Mouse (Mus musculus) spleen, embryonic (tissue): ENCODE data around the gene Syne3.

Source experiments
- CTCF ChIA-PET: fragments of 350-600 bp; sonication (Branson Sonifier 250); formaldehyde crosslinking; loops from one replicate; lab custom pipeline; 2022; lab: Charles Lee

Gene Syne3

DNA sequence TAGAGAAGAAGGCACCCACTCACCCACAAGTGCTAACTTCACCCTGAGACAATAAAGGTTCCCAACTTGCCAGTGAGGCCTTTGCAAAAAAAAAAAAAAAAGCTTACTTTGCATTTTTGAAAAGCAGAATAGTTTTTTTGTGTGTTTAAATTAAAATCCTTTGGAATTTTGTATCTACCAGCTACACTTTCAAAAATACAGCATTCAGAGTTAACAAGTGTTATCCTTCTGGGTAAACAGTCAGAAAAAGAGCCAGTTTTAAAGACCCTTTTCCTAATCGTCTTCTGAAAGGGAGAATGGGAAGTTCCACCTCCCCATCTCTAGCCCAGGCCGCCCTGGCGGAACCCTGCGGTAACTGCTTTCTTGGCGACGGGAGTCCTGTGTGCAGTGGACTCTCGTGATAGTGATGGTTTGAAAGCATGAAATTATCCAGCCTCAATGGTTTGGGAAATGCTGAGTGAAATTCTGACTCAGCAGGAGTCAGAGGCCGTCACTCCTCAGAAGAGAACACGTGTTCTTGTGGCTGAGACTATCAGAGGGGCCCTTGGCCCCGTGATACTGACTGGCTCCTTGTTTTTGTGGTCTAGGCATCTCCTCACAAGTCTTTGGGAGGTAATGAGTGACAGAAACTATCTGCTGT, 16.5 kb upstream of the Syne3 start:
- CTCF ChIA-PET = interaction anchor here (0.6 to 3.8 kb wide), 5 partner anchors 23 to 82 kb away, joined by 3 to 24 read pairs (median 4); no protein-coding TSS in a partner anchor

DNA sequence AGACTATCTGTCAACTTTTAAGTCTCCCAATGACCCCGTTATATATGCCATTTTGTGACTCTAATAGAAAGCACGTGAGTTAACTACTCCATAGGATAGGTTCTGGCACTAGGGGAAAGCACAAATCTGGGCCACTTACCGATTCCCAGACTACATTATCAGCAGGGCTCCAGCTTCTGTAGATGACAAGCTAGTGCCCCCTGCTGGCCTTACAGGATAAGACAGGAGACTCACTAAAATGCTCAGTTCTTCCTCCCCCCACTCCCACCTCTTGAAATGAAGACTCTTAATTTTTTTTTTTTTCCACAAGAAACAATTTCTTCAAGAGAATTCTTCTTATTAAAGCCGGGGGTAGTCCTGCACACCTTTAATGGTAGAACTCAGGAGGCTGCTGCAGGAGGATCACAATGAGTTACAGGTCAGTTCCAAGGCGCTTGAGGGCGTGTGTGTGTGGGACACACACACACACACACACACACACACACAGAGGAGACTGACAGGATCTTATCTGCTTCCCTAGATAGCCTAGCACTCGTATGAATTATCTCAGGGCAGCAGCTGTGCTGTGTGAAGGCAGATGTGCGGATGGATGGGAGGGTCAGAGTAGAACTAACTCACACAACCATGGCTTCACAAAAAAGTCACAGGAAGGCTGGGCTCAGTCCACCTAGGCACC, 15.8 kb upstream of the Syne3 start:
- CTCF ChIA-PET = interaction anchor here (0.5 to 3.8 kb wide), 6 partner anchors 13 to 73 kb away, joined by 3 to 24 read pairs (median 6); no protein-coding TSS in a partner anchor

DNA sequence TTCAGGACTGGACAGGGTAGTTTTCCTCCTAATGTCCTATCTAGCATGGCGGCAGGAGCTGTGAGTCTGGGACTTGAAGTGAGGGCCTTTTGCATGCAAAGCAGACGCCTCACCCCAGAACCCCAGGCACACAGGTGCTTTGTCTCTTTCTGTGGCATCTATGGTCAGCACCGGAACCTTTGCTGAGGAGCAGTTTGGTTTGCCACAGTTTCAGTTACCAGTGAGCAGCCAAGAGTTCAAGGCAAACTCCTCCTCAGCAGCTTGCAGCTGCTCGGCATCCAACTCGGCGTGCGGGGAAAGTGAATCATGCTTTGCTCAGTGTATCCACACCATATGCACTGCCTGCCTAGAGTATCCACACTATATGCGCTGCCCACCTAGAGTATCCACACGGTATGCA, 13.2 kb upstream of the Syne3 start:
- CTCF ChIA-PET = interaction anchor here (1.0 kb wide), 1 partner anchor 10 kb away, joined by 3 read pairs; no protein-coding TSS in a partner anchor

DNA sequence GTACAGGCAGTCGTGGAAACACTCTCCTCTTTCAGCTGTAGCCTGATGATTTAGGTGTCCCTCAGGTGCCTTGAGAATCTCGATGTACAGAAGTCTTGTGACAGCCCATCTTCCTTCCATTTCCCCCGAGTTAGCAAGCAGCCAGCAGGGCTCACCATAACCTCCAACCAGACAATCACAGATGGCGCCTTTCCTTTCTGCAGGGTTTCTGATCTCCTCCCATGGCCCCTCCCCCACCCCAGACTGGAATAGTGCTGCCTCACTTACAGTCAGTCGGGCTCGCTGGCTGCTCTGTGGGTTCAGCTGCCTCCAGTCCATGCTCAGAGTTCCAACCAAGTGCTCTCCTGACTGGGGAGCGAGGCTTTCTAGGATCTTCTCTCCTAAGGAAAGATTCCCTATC, 12.5 kb upstream of the Syne3 start:
- CTCF ChIA-PET = interaction anchor here (0.8 kb wide), 1 partner anchor 16 kb away, joined by 3 read pairs; no protein-coding TSS in a partner anchor

DNA sequence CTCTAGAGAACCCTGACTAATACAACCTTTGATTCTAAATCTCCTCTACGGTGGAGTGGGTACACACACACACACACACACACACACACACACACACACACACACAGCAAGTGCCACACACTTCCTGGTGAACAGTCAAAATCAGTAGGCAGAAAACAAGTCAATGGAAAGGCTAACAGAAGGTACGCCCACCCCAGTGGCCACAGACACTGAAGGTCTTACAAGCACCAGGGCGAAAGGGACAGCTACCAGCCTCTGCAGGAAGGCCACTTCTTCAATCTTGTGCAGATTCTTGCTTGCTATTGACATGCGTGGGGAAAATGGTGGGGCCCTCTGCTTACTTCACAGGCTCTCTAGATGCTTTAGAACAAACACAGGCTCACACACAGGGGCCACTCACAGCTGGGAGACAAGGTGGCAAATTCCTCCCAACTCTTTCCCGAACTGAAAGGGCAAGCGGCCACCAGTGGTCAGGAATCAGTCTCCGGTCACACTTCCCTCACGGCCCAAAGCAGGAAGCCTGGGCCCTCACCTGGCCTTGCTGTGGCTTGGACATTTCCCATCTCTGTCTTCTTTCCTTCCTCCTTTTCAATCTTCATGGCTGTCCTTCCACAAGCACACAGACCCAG, 11.9 kb upstream of the Syne3 start:
- CTCF ChIA-PET = interaction anchor here (0.8 kb wide), 1 partner anchor 15 kb away, joined by 3 read pairs; no protein-coding TSS in a partner anchor

DNA sequence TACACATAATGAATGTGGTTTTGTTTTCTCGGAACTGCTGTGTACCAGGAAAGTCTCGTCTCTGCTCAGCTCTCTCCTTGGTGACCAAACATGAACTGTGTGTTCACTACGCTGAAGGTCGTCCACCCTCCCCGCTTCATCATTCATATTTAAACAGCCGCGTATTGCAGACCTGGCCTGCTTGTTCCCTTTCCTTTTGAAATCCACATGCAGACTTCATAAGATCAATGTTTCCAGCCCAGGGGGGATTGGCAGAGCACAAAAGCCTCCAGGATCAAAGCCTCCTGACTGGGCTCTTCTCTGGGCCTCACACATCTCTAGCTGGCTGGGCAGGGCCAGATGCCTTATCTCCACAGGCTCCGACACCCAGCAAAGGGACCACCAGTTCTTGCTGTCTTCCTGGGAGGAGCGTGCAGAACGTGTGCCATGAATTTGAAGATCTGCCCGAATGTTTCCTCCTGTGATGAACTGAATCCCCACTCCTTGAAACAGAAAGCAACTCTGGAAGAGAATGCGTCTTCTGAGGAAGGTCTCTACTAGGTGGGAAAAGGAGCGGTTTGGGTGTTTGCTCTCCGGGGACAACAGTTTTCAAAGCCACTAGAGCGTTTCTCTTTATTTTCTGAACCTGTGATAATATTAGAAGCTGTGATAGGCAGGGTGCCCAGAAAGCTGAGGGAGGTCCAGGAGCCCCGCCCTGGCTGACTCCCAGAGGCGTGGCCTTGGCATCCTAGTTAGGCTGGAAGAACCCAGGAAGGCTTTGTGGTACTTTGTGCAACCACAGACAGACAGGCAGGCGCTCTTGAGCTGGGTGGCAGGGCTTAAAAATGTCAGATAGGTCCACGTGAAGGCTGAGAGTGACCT, 10.0 kb upstream of the Syne3 start:
- CTCF ChIA-PET = interaction anchor here (0.6 to 1.0 kb wide), 3 partner anchors 35 to 66 kb away, joined by 6 to 14 read pairs (median 7); no protein-coding TSS in a partner anchor

DNA sequence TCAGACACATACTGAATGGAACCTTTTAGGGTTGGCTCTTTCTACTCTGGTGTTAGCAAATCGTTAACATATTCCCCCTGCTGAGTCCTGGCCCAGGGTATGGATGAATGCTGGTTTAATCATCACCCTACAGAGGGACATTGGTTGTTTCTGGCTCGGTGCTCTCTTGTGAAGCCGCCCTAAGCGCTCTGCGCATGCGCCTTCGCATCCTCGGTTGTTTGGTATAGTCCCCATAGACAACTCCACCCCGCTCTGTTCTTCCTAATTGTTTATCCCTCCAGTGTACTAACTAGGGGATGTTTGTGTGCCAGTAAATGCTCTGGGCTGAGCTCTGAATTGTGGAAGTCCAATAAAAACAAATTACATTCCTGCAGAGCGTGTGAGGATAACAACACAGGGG, 7.0 kb upstream of the Syne3 start:
- CTCF ChIA-PET = interaction anchor here (0.6 kb wide), 2 partner anchors 9 to 16 kb away, joined by 6 to 7 read pairs; no protein-coding TSS in a partner anchor

DNA sequence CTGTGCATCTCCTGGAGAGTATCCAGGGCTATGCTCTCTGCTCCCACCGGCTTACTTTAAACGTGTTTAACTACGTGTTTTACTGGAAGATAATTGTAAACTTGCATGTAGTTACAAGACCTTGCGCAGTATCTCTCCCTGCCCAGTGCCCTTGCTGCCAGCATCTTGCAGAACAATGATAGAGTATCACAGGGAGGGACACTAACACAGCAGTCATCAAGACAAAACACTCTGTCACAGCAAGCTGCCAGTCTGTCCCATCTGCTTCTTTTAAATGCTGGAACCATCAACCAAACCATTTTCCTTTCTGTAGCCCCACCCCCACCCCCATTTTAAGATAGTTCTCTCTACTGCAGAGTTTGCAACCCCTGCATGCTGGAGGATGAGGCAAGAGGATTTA, 6.6 kb upstream of the Syne3 start:
- CTCF ChIA-PET = interaction anchor here (0.6 kb wide), 1 partner anchor 9 kb away, joined by 6 read pairs; no protein-coding TSS in a partner anchor

DNA sequence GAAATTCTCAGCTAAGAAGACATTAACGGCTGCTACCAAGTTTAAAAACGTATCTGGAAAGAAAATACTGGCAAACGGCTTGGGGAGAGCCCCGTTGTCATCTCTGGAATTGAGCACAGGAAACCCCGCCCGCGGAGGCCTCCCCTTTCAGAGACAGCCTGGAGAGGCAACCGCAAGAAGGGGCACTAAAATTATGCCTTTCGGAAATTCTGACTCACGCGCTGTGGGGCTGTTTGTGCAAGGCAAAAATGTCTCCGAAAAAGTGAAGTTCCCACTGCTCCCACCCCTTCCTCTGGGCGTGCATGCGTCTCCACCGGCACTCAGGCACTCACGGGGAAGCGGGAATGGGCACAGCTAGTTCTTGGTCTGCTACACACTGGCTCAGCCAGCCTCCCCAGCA, 3.5 kb upstream of the Syne3 start:
- CTCF ChIA-PET = interaction anchor here (0.8 to 1.1 kb wide), 2 partner anchors 10 to 15 kb away, joined by 3 read pairs; no protein-coding TSS in a partner anchor

DNA sequence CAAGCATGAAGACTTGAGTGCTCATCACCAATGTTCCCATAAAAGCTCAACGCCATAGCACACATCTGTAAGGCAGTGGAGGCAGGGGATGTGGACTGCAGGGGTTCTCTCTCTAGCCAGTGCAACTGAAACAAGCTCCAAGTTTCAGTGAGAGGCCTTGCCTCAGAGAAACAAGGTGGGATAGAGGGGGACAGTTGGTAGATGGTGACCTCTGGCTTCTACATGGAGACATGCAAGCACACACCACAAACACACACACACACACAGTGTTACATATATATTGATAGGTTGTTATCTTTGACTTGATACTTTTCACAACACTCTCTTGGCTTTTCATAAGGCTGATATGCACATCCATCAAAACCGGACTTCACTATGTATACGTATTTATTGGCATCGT, 2.7 kb upstream of the Syne3 start:
- CTCF ChIA-PET = interaction anchor here (0.8 kb wide), 1 partner anchor 13 kb away, joined by 7 read pairs; no protein-coding TSS in a partner anchor

DNA sequence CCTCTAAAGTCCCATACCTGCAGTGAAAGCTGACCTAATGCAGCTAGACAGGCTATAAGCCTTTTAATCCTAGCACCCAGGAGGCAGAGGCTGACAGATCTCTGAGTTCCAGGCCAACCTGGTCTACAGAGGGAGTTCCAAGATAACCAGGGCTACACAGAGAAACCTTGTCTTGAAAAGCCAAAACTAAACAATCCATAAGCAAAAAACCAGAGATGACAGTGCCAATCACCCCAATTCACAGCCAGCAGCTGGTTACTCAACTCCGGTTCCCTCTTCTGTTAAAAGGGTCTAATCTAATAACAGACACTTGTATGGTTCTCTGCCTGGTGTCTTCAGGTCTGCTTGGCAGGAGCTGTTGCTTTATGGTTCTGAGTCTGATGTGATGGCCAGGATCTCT, 2.0 kb upstream of the Syne3 start:
- CTCF ChIA-PET = interaction anchor here (0.8 kb wide), 1 partner anchor 14 kb away, joined by 7 read pairs; no protein-coding TSS in a partner anchor

DNA sequence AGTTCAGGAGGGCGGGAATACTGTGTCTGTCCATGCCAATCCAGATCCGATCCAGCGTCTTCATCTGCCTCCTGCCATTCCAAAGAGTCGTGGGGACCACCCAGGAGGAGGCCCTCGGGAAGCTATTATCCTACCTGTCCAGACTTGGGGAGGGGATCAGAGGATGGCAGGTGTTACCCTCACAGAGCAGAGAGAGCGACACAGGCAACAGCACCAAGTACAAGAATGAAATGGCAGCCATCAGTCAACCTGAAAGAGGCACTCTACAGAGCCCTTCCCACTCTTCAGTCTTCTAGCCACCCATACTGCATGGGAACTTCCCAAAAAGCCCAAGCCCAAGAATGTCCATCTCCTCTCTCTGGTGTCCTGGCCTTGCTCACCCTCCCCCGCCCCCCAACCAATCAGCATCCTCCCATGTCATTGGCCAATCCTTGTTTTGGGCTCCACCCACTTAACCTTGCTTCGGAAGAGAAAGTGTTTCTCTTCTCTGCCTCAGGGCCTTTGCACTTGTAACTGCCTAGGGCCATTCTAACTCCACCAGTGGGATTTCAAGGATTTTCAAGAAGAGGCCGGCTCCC, 693 bp upstream of the Syne3 start:
- CTCF ChIA-PET = interaction anchor here (1.1 to 1.2 kb wide), 2 partner anchors 9 to 25 kb away, joined by 3 read pairs; no protein-coding TSS in a partner anchor

DNA sequence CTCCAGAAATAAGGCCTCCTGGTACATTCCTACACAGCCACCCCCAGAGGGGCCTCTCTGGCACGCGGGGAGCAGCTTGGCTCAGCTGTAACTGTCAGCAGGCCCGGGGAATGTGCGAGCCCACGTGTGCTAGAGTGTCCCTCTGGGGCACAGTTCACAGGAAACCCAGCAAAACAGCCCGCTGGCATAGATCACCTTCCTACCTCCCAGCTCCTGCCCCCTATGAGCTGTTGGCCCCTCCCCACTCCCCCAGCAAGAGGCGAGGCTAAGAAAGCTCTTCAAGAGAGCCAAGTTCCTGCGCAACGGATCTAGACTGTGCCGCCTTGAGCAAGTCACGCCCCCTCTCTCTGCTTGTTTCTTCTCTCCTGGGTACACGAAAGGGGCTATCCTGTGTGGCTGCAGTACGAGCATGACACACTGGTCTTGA, 844 bp downstream of the Syne3 start:
- CTCF ChIA-PET = interaction anchor here (1.1 to 1.3 kb wide), 3 partner anchors 11 to 20 kb away, joined by 3 read pairs; no protein-coding TSS in a partner anchor

DNA sequence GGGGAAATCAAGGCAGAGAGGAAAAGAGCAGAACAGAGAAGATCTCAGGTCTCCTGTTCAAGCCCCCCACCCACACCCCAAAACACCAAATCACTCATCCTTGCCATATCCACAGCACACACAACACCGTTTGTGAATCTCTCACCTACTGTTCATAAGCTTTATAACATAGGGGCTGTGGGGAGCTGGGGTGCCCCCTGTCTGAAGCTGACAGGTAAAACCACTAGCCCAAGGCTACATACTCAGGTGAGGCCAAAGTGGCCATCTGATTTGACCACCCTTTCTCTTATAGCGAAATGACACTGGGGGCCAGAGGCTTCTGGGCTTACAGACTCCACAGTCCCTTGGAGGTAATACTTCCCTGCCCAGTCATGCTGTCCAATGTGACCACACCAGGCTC, 1.5 kb downstream of the Syne3 start:
- CTCF ChIA-PET = interaction anchor here (1.3 kb wide), 2 partner anchors 10 to 12 kb away, joined by 3 read pairs; no protein-coding TSS in a partner anchor

DNA sequence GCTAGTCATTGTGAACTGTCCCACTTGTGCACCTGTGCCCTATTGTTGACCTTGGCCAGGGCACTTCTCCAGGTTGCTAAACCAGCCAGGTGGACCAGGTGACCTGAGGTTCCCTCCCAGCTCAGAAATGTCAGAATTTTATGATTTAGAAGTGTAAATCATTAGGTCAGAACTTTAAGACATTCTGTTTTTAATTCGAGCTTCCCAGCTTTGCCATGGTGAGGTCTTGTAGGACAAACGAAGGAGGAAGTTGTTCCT, 4.0 kb downstream of the Syne3 start:
- CTCF ChIA-PET = no interaction called here

DNA sequence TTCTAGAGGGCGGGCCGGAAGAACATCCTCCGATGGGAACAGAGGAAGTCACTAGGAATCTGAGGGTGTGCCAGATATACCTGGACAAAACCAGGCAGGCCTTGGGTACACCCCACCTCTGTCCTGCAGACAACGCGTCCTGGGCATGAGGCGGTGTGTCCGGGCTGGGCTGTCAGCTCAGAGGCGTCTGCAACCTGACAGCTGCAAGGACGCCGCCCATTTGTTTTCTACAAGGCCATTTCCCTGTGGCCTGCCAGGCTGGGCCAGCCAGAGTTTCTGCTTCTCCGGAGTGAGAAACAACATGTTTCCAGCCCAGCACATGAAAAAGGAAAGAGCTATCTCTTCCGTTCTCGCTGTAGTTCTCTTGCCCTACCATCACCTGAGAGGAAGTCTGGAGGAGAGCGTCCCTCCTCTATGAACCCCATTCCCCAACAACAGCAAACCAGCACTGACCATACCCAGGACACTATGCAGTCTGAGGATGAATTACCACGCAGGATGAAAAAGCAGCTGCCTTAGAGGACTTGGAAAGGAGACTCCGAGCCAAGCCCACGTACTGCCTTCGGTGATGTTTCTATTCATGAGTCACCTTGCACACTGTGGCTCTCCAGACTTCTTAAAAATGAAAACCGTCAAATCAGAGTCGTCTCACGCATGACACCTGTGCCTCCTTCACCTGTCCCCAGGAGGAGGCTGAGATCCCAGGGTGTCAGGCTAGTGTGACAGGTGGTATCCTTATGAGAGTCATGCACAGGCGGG, 4.5 kb downstream of the Syne3 start:
- CTCF ChIA-PET = interaction anchor here (0.7 kb wide), 1 partner anchor 16 kb away, joined by 3 read pairs; no protein-coding TSS in a partner anchor

DNA sequence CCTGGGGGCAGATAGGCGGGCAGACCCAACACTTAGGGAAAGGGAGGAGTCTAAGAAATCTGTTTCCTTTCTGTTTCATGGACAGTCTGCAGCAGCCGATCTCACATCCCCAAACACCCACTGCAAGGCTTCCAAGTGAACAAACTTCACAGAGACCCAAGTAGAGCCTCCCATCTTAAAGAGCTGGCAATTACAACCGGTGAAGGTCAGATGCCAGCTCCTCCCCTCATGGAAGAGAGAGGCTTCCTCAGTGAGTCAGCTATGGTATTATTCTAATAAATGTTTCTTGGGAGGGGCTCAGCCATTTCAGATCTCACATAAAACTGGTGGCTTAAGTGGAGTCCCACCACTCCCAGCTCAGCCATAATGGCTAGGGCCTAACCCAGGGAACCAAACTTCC, 5.9 kb downstream of the Syne3 start:
- CTCF ChIA-PET = no interaction called here

DNA sequence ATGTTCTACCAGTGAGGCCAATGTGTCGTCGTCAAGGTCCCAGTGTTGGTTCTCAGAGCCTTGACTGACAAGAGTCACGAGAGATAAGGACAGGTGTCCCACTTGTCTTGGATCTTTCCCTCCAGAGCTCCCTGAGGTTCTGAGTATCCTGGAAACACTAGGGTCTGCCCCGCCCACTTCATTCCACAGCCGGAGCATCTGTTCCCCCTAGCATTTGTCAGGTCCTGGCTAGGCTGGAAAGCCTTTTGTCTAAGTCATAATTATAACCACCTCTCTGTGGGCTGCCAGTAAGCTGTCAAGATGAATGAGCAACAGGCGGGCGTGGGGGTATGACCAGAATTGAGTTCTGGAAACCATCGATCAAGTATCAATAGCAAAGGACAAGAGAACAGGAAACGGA, 6.5 kb downstream of the Syne3 start:
- CTCF ChIA-PET = interaction anchor here (0.6 kb wide), 1 partner anchor 23 kb away, joined by 3 read pairs; no protein-coding TSS in a partner anchor

DNA sequence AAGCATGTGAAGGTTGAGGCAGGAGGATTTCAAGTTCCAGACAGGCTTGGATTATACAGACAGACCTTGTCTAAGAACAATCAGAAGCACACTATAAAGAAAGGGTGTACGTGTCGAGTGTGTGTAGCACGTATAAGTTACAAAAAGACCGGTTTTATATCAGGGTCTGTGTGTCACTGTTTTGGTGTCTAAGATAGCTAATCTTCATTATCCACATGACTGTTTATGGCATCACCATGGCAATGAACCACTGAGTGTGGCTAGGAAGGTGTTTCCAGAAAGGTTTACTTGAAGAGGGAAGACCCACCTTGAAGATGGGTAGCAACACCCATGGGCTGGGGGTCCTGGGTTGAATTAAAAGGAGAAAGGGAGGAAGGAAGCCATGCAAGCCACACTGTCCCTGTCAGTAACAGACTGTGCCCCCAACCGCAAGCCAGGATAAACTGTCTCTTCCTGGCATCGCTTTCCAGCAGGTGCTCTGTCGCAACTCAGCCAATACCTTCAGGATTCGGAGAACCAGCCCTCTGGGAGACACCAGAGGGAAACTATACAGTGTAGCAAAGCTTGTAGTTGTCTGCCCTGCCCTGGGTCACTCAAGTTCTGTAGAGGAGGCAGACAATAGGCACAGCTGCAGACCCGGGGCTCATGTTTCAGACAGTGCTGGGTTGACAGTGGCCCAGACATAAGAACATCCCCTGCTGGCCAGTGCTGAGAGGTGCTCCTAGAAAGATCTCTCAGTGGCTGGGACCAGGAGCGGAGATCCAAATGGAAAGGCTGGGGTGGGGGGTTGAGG, 7.1 kb downstream of the Syne3 start:
- CTCF ChIA-PET = interaction anchor here (0.6 kb wide), 1 partner anchor 23 kb away, joined by 3 read pairs; no protein-coding TSS in a partner anchor
